Mouse (Mus musculus) stomach, postnatal 0 days (tissue): ENCODE data around the gene Ppp2r1b. TPM values are rescaled to one million over a fixed set of nuclear protein-coding genes. Genes with fewer than 3 reads are reported as not detected.

Experiments used
- ATAC-seq: fragments of 200-750 bp; cut with Nextera tagmentation; 2 replicates; pipeline ENCODE4 v1.8.0; 2017; ENCODE audit not compliant: low FRiP score, low TSS enrichment
- DNase-seq: peaks from one replicate; pipeline ENCODE4 v3.0.0-alpha.2; 2016; ENCODE audit warnings: low spot score
- H3K27ac ChIP-seq: fragments of 300-500 bp; sonication (generic); replicated peaks from 2 replicates; pipeline ENCODE4 v1.5.1; 2014; ENCODE audit warnings: mild to moderate bottlenecking, control low read depth
- H3K27me3 ChIP-seq: fragments of 300-500 bp; sonication (generic); 2 replicates; pipeline ENCODE4 v1.6.1; 2014; ENCODE audit warnings: low read length; ENCODE audit not compliant: control insufficient read depth, insufficient read depth
- H3K36me3 ChIP-seq: fragments of 300-500 bp; sonication (generic); 2 replicates; pipeline ENCODE4 v1.6.1; 2014; ENCODE audit warnings: low read length, mixed read lengths; ENCODE audit not compliant: control insufficient read depth, insufficient read depth
- H3K4me1 ChIP-seq: fragments of 300-500 bp; sonication (generic); replicated peaks from 2 replicates; pipeline ENCODE4 v1.6.1; 2014; ENCODE audit warnings: antibody characterized with exemption; ENCODE audit not compliant: control insufficient read depth, insufficient read depth
- H3K4me2 ChIP-seq: fragments of 300-500 bp; sonication (generic); replicated peaks from 2 replicates; pipeline ENCODE4 v1.6.1; 2014; ENCODE audit warnings: low read depth, mild to moderate bottlenecking, control low read depth, moderate library complexity
- H3K4me3 ChIP-seq: fragments of 300-500 bp; sonication (generic); 2 replicates; pipeline ENCODE4 v1.5.1; 2014; ENCODE audit warnings: low read depth, low read length, control low read depth
- H3K9ac ChIP-seq: fragments of 300-500 bp; sonication (generic); 2 replicates; pipeline ENCODE4 v1.6.1; 2014; ENCODE audit warnings: mild to moderate bottlenecking, low read length, control low read depth, mixed read lengths
- H3K9me3 ChIP-seq: fragments of 300-500 bp; sonication (generic); 2 replicates; pipeline ENCODE4 v1.6.1; 2016; ENCODE audit warnings: low read length; ENCODE audit not compliant: control insufficient read depth
- CTCF ChIP-seq: IDR thresholded peaks from 2 replicates; pipeline ENCODE4 v1.5.1; 2016; ENCODE audit warnings: antibody characterized with exemption, low read depth, mild to moderate bottlenecking, moderate library complexity
- EP300 ChIP-seq: optimal IDR thresholded peaks from 2 replicates; pipeline ENCODE3; 2016; ENCODE audit warnings: antibody characterized with exemption
- WGBS: fragments of 180-500 bp; shearing (Covaris S2); extraction: QIAGEN DNeasy Blood & Tissue Kit; methylation state at CpG from one replicate; pipeline ENCODE4 v1.1.7; 2014; 5-methylcytosine and 5-hydroxymethylcytosine counted together
- polyA plus RNA-seq: library from polyadenylated mRNA; unstranded; fragments of >200 nt; fragmentation: Nextera tagmentation; extraction: Ambion mirVana; gene quantifications from 2 replicates; pipeline ENCODE4 v1.2.1, GENCODE M21; 2015

Ppp2r1b gene
- polyA plus RNA-seq, 1 experiment from 2014 or later = 32.6 TPM

DNA sequence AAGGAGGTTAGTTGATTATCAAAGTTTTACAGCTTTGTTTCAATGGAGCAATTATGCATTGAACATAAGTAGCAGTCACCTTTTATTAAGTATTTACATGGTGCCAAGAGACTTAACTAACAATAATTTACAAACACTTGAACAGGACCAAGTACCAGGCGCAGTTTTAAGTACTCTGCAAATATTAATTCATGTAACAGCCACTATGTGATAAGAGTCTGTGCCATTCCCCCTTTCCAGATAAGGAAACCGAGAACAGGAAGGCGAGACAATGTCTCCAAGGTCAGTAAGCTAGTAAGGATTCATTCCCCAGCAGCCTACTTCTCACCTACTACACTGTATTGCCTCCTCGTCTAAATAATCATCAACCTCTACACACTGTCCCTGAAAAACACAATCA is 80.7 kb downstream of the Ppp2r1b start:
- no peaks in the 10 kb centered on the region for H3K36me3 ChIP-seq
- H3K4me2 ChIP-seq = no peak overlapping the region
- no peak overlapping the region for H3K4me3 ChIP-seq
- DNase-seq = no peak
- no peaks in the 10 kb centered on the region for H3K9me3 ChIP-seq
- 73% methylated on average over 4 of the region's 4 CpGs for WGBS
- no peak overlapping the region for H3K9ac ChIP-seq
- no peak overlapping the region for H3K27ac ChIP-seq
- no peak for TF ChIP-seq EP300
- no peak for TF ChIP-seq CTCF
- no peak; the same call in 1 of the 2 replicates for ATAC-seq
- H3K27me3 ChIP-seq = no peaks in the 10 kb centered on the region
- no peaks in the 10 kb centered on the region for H3K4me1 ChIP-seq

- Histone ChIP-seq H3K4me3 (no peak overlapping the region), H3K4me1 (no peaks in the 10 kb centered on the region), H3K4me2 (no peak overlapping the region), H3K27ac (no peak overlapping the region), H3K36me3 (no peaks in the 10 kb centered on the region), H3K27me3 (no peaks in the 10 kb centered on the region), H3K9ac (no peak overlapping the region), H3K9me3 (no peaks in the 10 kb centered on the region)
- DNase-seq (no peak), ATAC-seq (no peak)
- TF ChIP-seq CTCF (no peak), EP300 (no peak)
These were observed 84.9 kb downstream of the Ppp2r1b start for GRCm38 (mm10) chr9:50929986-50930385.

GRCm38 (mm10) chr9:50941804-50942401 is 96.8 kb downstream of the Ppp2r1b start:
- Histone ChIP-seq H3K4me2 (no peak overlapping the region), H3K9me3 (no peaks in the 10 kb centered on the region), H3K9ac (no peak overlapping the region), H3K4me1 (no peaks in the 10 kb centered on the region), H3K4me3 (no peak overlapping the region), H3K27ac (no peak overlapping the region), H3K36me3 (no peaks in the 10 kb centered on the region), H3K27me3 (no peaks in the 10 kb centered on the region)
- ATAC-seq (no peak), DNase-seq (no peak)
- TF ChIP-seq CTCF = no peak
- TF ChIP-seq EP300 = no peak
- 60% methylated on average over 3 of the region's 3 CpGs for WGBS

DNA sequence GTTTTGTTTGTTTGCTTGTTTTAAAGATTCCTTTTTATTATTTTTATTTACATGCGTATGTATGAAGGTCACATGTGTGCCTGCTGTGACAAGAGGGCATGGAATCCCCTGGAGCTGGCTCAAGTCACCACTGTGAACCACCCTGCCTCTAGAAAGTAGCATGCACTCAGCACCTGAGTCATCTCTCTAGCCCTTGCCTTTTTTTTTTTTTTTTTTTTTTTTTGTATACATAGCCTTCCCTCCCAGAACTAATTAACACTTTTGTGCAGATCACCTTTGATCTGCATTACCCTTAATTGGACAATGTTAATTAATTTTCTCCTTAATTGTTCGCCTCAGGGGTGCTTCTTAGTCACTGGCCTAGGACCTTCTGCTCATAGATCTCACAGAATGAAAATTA is 97.6 kb downstream of the Ppp2r1b start:
- no peaks in the 10 kb centered on the region for H3K36me3 ChIP-seq
- DNase-seq (no peak), ATAC-seq (no peak)
- TF ChIP-seq EP300 = no peak
- TF ChIP-seq CTCF = no peak
- H3K27ac ChIP-seq = no peak overlapping the region
- H3K9me3 ChIP-seq = no peaks in the 10 kb centered on the region
- no peak overlapping the region for H3K4me2 ChIP-seq
- no peaks in the 10 kb centered on the region for H3K4me1 ChIP-seq
- no peak overlapping the region for H3K4me3 ChIP-seq
- WGBS = 91% methylated on average over 2 of the region's 2 CpGs
- H3K27me3 ChIP-seq = no peaks in the 10 kb centered on the region
- no peak overlapping the region for H3K9ac ChIP-seq

Other genes starting within 250 kb of the Ppp2r1b start
- 425 and 428 TPM in 2 replicates for gene Sdhd, start 241.5 kb upstream of the Ppp2r1b start, polyA plus RNA-seq
- gene Timm8b, start 241.4 kb upstream of the Ppp2r1b start, polyA plus RNA-seq = 252 and 278 TPM in 2 replicates
- gene Pih1d2, start 228.0 kb upstream of the Ppp2r1b start, polyA plus RNA-seq = 2.2 and 3.2 TPM in 2 replicates
- gene Nkapd1, start 227.8 kb upstream of the Ppp2r1b start, polyA plus RNA-seq = 14.3 and 16.1 TPM in 2 replicates
- gene Dlat, start 185.5 kb upstream of the Ppp2r1b start, polyA plus RNA-seq = 36.7 and 45.2 TPM in 2 replicates
- 6.6 and 6.9 TPM in 2 replicates for gene Dixdc1, start 105.8 kb upstream of the Ppp2r1b start, polyA plus RNA-seq
- gene 2310030G06Rik, start 98.8 kb upstream of the Ppp2r1b start, polyA plus RNA-seq = 22.3 and 22.4 TPM in 2 replicates
- gene Cryab, start 94.0 kb upstream of the Ppp2r1b start, polyA plus RNA-seq = 147 and 174 TPM in 2 replicates
- gene Hspb2, start 92.9 kb upstream of the Ppp2r1b start, polyA plus RNA-seq = 21.6 and 23.4 TPM in 2 replicates
- gene Fdxacb1, start 77.1 kb upstream of the Ppp2r1b start, polyA plus RNA-seq = 7.2 and 8.3 TPM in 2 replicates
- 19.7 and 19.8 TPM in 2 replicates for gene Alg9, start 70.3 kb upstream of the Ppp2r1b start, polyA plus RNA-seq
- 36.8 and 41.3 TPM in 2 replicates for gene 1110032A03Rik, start 69.8 kb upstream of the Ppp2r1b start, polyA plus RNA-seq
- gene Sik2, start 163.8 kb downstream of the Ppp2r1b start, polyA plus RNA-seq = 9.8 and 10.1 TPM in 2 replicates
- not detected in 2 replicates for gene Btg4, start 215.6 kb downstream of the Ppp2r1b start, polyA plus RNA-seq
- 2.5 and 2.9 TPM in 2 replicates for gene Layn, start 231.8 kb downstream of the Ppp2r1b start, polyA plus RNA-seq